Mouse (Mus musculus): ENCODE data around the gene Gnai3. TPM values are rescaled to one million over a fixed set of nuclear protein-coding genes. Genes with fewer than 3 reads are reported as not detected.

Gene Gnai3
- polyA plus RNA-seq, 1 experiment from 2014 or later = 177 TPM

- Histone ChIP-seq H3K4me2 (ENCODE audit: low read depth, low read length) (peak overlapping the region; percentile 99), H3K9ac (ENCODE audit: low read length) (peak overlapping the region; percentile 84), H3K4me1 (ENCODE audit: control insufficient read depth, insufficient read depth, low read length) (peaks cover 60% of the 10 kb centered on the region), H3K9me3 (replicated peaks; ENCODE audit: control insufficient read depth, low read length) (no peaks in the 10 kb centered on the region), H3K36me3 (ENCODE audit: control insufficient read depth, insufficient read depth, low read length) (no peaks in the 10 kb centered on the region), H3K27me3 (ENCODE audit: control insufficient read depth, insufficient read depth, low read length) (no peaks in the 10 kb centered on the region), H3K27ac (ENCODE audit: low read length) (peak overlapping the region; percentile 96), H3K4me3 (replicated peaks; ENCODE audit: low read length) (peak overlapping the region; percentile 69)
- 0% methylated on average over 31 of the region's 31 CpGs for WGBS
- peak; percentile 83 for ATAC-seq (ENCODE audit: insufficient read depth, low FRiP score)
These were observed 60.1 kb downstream of the Gnai3 start for GRCm38 (mm10) chr3:108085721-108086469.

- H3K9ac ChIP-seq (ENCODE audit: low read length) = peak overlapping the region; percentile 84
- H3K9me3 ChIP-seq (replicated peaks; ENCODE audit: control insufficient read depth, low read length) = no peaks in the 10 kb centered on the region
- WGBS = 0% methylated on average over 14 of the region's 14 CpGs
- H3K4me2 ChIP-seq (ENCODE audit: low read depth, low read length) = peak overlapping the region; percentile 99
- no peaks in the 10 kb centered on the region for H3K27me3 ChIP-seq (ENCODE audit: control insufficient read depth, insufficient read depth, low read length)
- peak overlapping the region; percentile 96 for H3K27ac ChIP-seq (ENCODE audit: low read length)
- H3K4me3 ChIP-seq (replicated peaks; ENCODE audit: low read length) = peak overlapping the region; percentile 69
- peaks cover 2% of the 10 kb centered on the region; the same call in 1 of the 2 replicates for H3K36me3 ChIP-seq (ENCODE audit: control insufficient read depth, insufficient read depth, low read length)
- peak; percentile 88 for ATAC-seq (ENCODE audit: insufficient read depth, low FRiP score)
- H3K4me1 ChIP-seq (ENCODE audit: control insufficient read depth, insufficient read depth, low read length) = peaks cover 58% of the 10 kb centered on the region
These were observed 60.6 kb downstream of the Gnai3 start for GRCm38 (mm10) chr3:108085281-108085720.

- H3K9ac ChIP-seq (ENCODE audit: low read length) = peak overlapping the region; percentile 84
- ATAC-seq (ENCODE audit: insufficient read depth, low FRiP score) = peak; percentile 4; the same call in 1 of the 2 replicates
- 10% methylated on average over 13 of the region's 13 CpGs for WGBS
- H3K4me2 ChIP-seq (ENCODE audit: low read depth, low read length) = peak overlapping the region; percentile 99
- no peaks in the 10 kb centered on the region for H3K27me3 ChIP-seq (ENCODE audit: control insufficient read depth, insufficient read depth, low read length)
- H3K4me3 ChIP-seq (replicated peaks; ENCODE audit: low read length) = peak overlapping the region; percentile 69
- H3K4me1 ChIP-seq (ENCODE audit: control insufficient read depth, insufficient read depth, low read length) = peaks cover 53% of the 10 kb centered on the region
- H3K9me3 ChIP-seq (replicated peaks; ENCODE audit: control insufficient read depth, low read length) = no peaks in the 10 kb centered on the region
- H3K36me3 ChIP-seq (ENCODE audit: control insufficient read depth, insufficient read depth, low read length) = peaks cover 5% of the 10 kb centered on the region; the same call in 1 of the 2 replicates
- H3K27ac ChIP-seq (ENCODE audit: low read length) = peak overlapping the region; percentile 96
These were observed 61.1 kb downstream of the Gnai3 start for GRCm38 (mm10) chr3:108084767-108085270.

GRCm38 (mm10) chr3:108083904-108084407 is 62.0 kb downstream of the Gnai3 start:
- peaks cover 46% of the 10 kb centered on the region for H3K4me1 ChIP-seq (ENCODE audit: control insufficient read depth, insufficient read depth, low read length)
- peak overlapping the region; percentile 84; the same call in 1 of the 2 replicates for H3K9ac ChIP-seq (ENCODE audit: low read length)
- no peak for ATAC-seq (ENCODE audit: insufficient read depth, low FRiP score)
- H3K36me3 ChIP-seq (ENCODE audit: control insufficient read depth, insufficient read depth, low read length) = peaks cover 5% of the 10 kb centered on the region; the same call in 1 of the 2 replicates
- peak overlapping the region; percentile 99 for H3K4me2 ChIP-seq (ENCODE audit: low read depth, low read length)
- H3K9me3 ChIP-seq (replicated peaks; ENCODE audit: control insufficient read depth, low read length) = no peaks in the 10 kb centered on the region
- peak overlapping the region; percentile 69; the same call in 1 of the 2 replicates for H3K4me3 ChIP-seq (replicated peaks; ENCODE audit: low read length)
- WGBS = 68% methylated on average over 4 of the region's 4 CpGs
- no peaks in the 10 kb centered on the region for H3K27me3 ChIP-seq (ENCODE audit: control insufficient read depth, insufficient read depth, low read length)
- H3K27ac ChIP-seq (ENCODE audit: low read length) = no peak overlapping the region

GRCm38 (mm10) chr3:108083161-108083560 is 62.8 kb downstream of the Gnai3 start:
- H3K4me3 ChIP-seq (replicated peaks; ENCODE audit: low read length) = no peak overlapping the region
- H3K27ac ChIP-seq (ENCODE audit: low read length) = no peak overlapping the region
- H3K9me3 ChIP-seq (replicated peaks; ENCODE audit: control insufficient read depth, low read length) = no peaks in the 10 kb centered on the region
- peaks cover 42% of the 10 kb centered on the region for H3K4me1 ChIP-seq (ENCODE audit: control insufficient read depth, insufficient read depth, low read length)
- no peaks in the 10 kb centered on the region for H3K27me3 ChIP-seq (ENCODE audit: control insufficient read depth, insufficient read depth, low read length)
- H3K36me3 ChIP-seq (ENCODE audit: control insufficient read depth, insufficient read depth, low read length) = peaks cover 10% of the 10 kb centered on the region
- 34% methylated on average over 2 of the region's 2 CpGs for WGBS
- ATAC-seq (ENCODE audit: insufficient read depth, low FRiP score) = no peak
- H3K9ac ChIP-seq (ENCODE audit: low read length) = no peak overlapping the region
- H3K4me2 ChIP-seq (ENCODE audit: low read depth, low read length) = no peak overlapping the region

- H3K27me3 ChIP-seq (ENCODE audit: control insufficient read depth, insufficient read depth, low read length) = no peaks in the 10 kb centered on the region
- peak overlapping the region; percentile 23; the same call in 1 of the 2 replicates for H3K27ac ChIP-seq (ENCODE audit: low read length)
- no peak overlapping the region; the same call in 1 of the 2 replicates for H3K4me3 ChIP-seq (replicated peaks; ENCODE audit: low read length)
- WGBS = 72% methylated on average over 1 of the region's 1 CpGs
- H3K9me3 ChIP-seq (replicated peaks; ENCODE audit: control insufficient read depth, low read length) = no peaks in the 10 kb centered on the region
- peaks cover 41% of the 10 kb centered on the region for H3K4me1 ChIP-seq (ENCODE audit: control insufficient read depth, insufficient read depth, low read length)
- no peak for ATAC-seq (ENCODE audit: insufficient read depth, low FRiP score)
- H3K36me3 ChIP-seq (ENCODE audit: control insufficient read depth, insufficient read depth, low read length) = peaks cover 15% of the 10 kb centered on the region
- H3K4me2 ChIP-seq (ENCODE audit: low read depth, low read length) = peak overlapping the region; percentile 25; the same call in 1 of the 2 replicates
- peak overlapping the region; percentile 57 for H3K9ac ChIP-seq (ENCODE audit: low read length)
These were observed 63.6 kb downstream of the Gnai3 start for GRCm38 (mm10) chr3:108082251-108082875.

- ATAC-seq (ENCODE audit: insufficient read depth, low FRiP score) = no peak
- no peak overlapping the region for H3K4me3 ChIP-seq (replicated peaks; ENCODE audit: low read length)
- 48% methylated on average over 4 of the region's 4 CpGs for WGBS
- H3K27ac ChIP-seq (ENCODE audit: low read length) = peak overlapping the region; percentile 38; the same call in 1 of the 2 replicates
- peak overlapping the region; percentile 57 for H3K9ac ChIP-seq (ENCODE audit: low read length)
- peaks cover 34% of the 10 kb centered on the region for H3K4me1 ChIP-seq (ENCODE audit: control insufficient read depth, insufficient read depth, low read length)
- peaks cover 16% of the 10 kb centered on the region for H3K36me3 ChIP-seq (ENCODE audit: control insufficient read depth, insufficient read depth, low read length)
- peak overlapping the region; percentile 25; the same call in 1 of the 2 replicates for H3K4me2 ChIP-seq (ENCODE audit: low read depth, low read length)
- H3K27me3 ChIP-seq (ENCODE audit: control insufficient read depth, insufficient read depth, low read length) = no peaks in the 10 kb centered on the region
- H3K9me3 ChIP-seq (replicated peaks; ENCODE audit: control insufficient read depth, low read length) = no peaks in the 10 kb centered on the region
These were observed 64.3 kb downstream of the Gnai3 start for GRCm38 (mm10) chr3:108081681-108082080.

GRCm38 (mm10) chr3:108076836-108077235 is 69.1 kb downstream of the Gnai3 start:
- Histone ChIP-seq H3K4me2 (ENCODE audit: low read depth, low read length) (no peak overlapping the region), H3K27ac (ENCODE audit: low read length) (no peak overlapping the region), H3K4me1 (ENCODE audit: control insufficient read depth, insufficient read depth, low read length) (peaks cover 4% of the 10 kb centered on the region), H3K36me3 (ENCODE audit: control insufficient read depth, insufficient read depth, low read length) (peaks cover 38% of the 10 kb centered on the region), H3K9me3 (replicated peaks; ENCODE audit: control insufficient read depth, low read length) (no peaks in the 10 kb centered on the region), H3K9ac (ENCODE audit: low read length) (no peak overlapping the region), H3K27me3 (ENCODE audit: control insufficient read depth, insufficient read depth, low read length) (no peaks in the 10 kb centered on the region), H3K4me3 (replicated peaks; ENCODE audit: low read length) (no peak overlapping the region)
- WGBS = 92% methylated on average over 9 of the region's 9 CpGs
- ATAC-seq (ENCODE audit: insufficient read depth, low FRiP score) = no peak

Data from stomach, embryonic 16.5 days (tissue).